Mouse (Mus musculus): ENCODE measurements around the gene Med19. TPM values are rescaled to one million over a fixed set of nuclear protein-coding genes. Genes with fewer than 3 reads are reported as not detected.

The Med19 gene
- polyA plus RNA-seq, 1 experiment = 20.4 TPM

- TF ChIP-seq POLR2A (IDR thresholded peaks at IDR 0.05; ENCODE audit: borderline replicate concordance, low read depth, low read length) (no peak), CTCF (IDR thresholded peaks at IDR 0.05; ENCODE audit: low read depth, low read length) (no peak)
These were observed 11.8 kb downstream of the Med19 start for GRCm38 (mm10) chr2:84690050-84690449.

GRCm38 (mm10) chr2:84695007-84695695 is 16.9 kb downstream of the Med19 start:
- Histone ChIP-seq H3K4me1 (ENCODE audit: control insufficient read depth, insufficient read depth, low read length) (no peaks in the 10 kb centered on the region), H3K4me3 (ENCODE audit: insufficient read depth, low read length) (no peak overlapping the region), H3K27ac (ENCODE audit: insufficient read depth, low read depth, low read length) (no peak overlapping the region)
- TF ChIP-seq CTCF (IDR thresholded peaks at IDR 0.05; ENCODE audit: low read depth, low read length) (no peak), POLR2A (IDR thresholded peaks at IDR 0.05; ENCODE audit: borderline replicate concordance, low read depth, low read length) (no peak)

More at GRCm38 (mm10) chr2:84690050-84690449, 11.8 kb downstream of the Med19 start:
- Histone ChIP-seq H3K27ac (ENCODE audit: insufficient read depth, low read depth, low read length) (no peak overlapping the region), H3K4me3 (ENCODE audit: insufficient read depth, low read length) (no peak overlapping the region), H3K4me1 (ENCODE audit: control insufficient read depth, insufficient read depth, low read length) (no peaks in the 10 kb centered on the region)

GRCm38 (mm10) chr2:84703497-84703896 is 25.3 kb downstream of the Med19 start:
- H3K27ac ChIP-seq (ENCODE audit: insufficient read depth, low read depth, low read length) = no peak overlapping the region
- no peak for TF ChIP-seq CTCF (IDR thresholded peaks at IDR 0.05; ENCODE audit: low read depth, low read length)
- no peak for TF ChIP-seq POLR2A (IDR thresholded peaks at IDR 0.05; ENCODE audit: borderline replicate concordance, low read depth, low read length)
- H3K4me3 ChIP-seq (ENCODE audit: insufficient read depth, low read length) = no peak overlapping the region
- peaks cover 16% of the 10 kb centered on the region for H3K4me1 ChIP-seq (ENCODE audit: control insufficient read depth, insufficient read depth, low read length)

GRCm38 (mm10) chr2:84704329-84704728 is 26.1 kb downstream of the Med19 start:
- Histone ChIP-seq H3K27ac (ENCODE audit: insufficient read depth, low read depth, low read length) (no peak overlapping the region), H3K4me3 (ENCODE audit: insufficient read depth, low read length) (no peak overlapping the region), H3K4me1 (ENCODE audit: control insufficient read depth, insufficient read depth, low read length) (peaks cover 16% of the 10 kb centered on the region)
- TF ChIP-seq CTCF (IDR thresholded peaks at IDR 0.05; ENCODE audit: low read depth, low read length) (no peak), POLR2A (IDR thresholded peaks at IDR 0.05; ENCODE audit: borderline replicate concordance, low read depth, low read length) (no peak)

GRCm38 (mm10) chr2:84705295-84705694 is 27.1 kb downstream of the Med19 start:
- peaks cover 16% of the 10 kb centered on the region for H3K4me1 ChIP-seq (ENCODE audit: control insufficient read depth, insufficient read depth, low read length)
- TF ChIP-seq POLR2A (IDR thresholded peaks at IDR 0.05; ENCODE audit: borderline replicate concordance, low read depth, low read length) = no peak
- no peak for TF ChIP-seq CTCF (IDR thresholded peaks at IDR 0.05; ENCODE audit: low read depth, low read length)

GRCm38 (mm10) chr2:84707523-84707922 is 29.3 kb downstream of the Med19 start:
- no peak overlapping the region for H3K4me3 ChIP-seq (ENCODE audit: insufficient read depth, low read length)
- H3K27ac ChIP-seq (ENCODE audit: insufficient read depth, low read depth, low read length) = no peak overlapping the region
- H3K4me1 ChIP-seq (ENCODE audit: control insufficient read depth, insufficient read depth, low read length) = peaks cover 16% of the 10 kb centered on the region
- TF ChIP-seq POLR2A (IDR thresholded peaks at IDR 0.05; ENCODE audit: borderline replicate concordance, low read depth, low read length) = no peak
- no peak for TF ChIP-seq CTCF (IDR thresholded peaks at IDR 0.05; ENCODE audit: low read depth, low read length)

More at GRCm38 (mm10) chr2:84705295-84705694, 27.1 kb downstream of the Med19 start:
- Histone ChIP-seq H3K27ac (ENCODE audit: insufficient read depth, low read depth, low read length) (no peak overlapping the region), H3K4me3 (ENCODE audit: insufficient read depth, low read length) (no peak overlapping the region)

- Histone ChIP-seq H3K4me3 (ENCODE audit: insufficient read depth, low read length) (no peak overlapping the region), H3K4me1 (ENCODE audit: control insufficient read depth, insufficient read depth, low read length) (peaks cover 8% of the 10 kb centered on the region), H3K27ac (ENCODE audit: insufficient read depth, low read depth, low read length) (no peak overlapping the region)
- TF ChIP-seq CTCF (IDR thresholded peaks at IDR 0.05; ENCODE audit: low read depth, low read length) (no peak), POLR2A (IDR thresholded peaks at IDR 0.05; ENCODE audit: borderline replicate concordance, low read depth, low read length) (no peak)
These were observed 33.7 kb downstream of the Med19 start for GRCm38 (mm10) chr2:84711898-84712297.

GRCm38 (mm10) chr2:84714422-84714810 is 36.2 kb downstream of the Med19 start:
- no peak for TF ChIP-seq CTCF (IDR thresholded peaks at IDR 0.05; ENCODE audit: low read depth, low read length)
- no peak for TF ChIP-seq POLR2A (IDR thresholded peaks at IDR 0.05; ENCODE audit: borderline replicate concordance, low read depth, low read length)
- peak overlapping the region; percentile 84 for H3K4me3 ChIP-seq (ENCODE audit: insufficient read depth, low read length)
- H3K27ac ChIP-seq (ENCODE audit: insufficient read depth, low read depth, low read length) = peak overlapping the region; percentile 86

GRCm38 (mm10) chr2:84714811-84715561 is 36.8 kb downstream of the Med19 start, which contains the start of gene Zdhhc5:
Gene Zdhhc5 (minus strand): TSS chr2:84715180.
- H3K27ac ChIP-seq (ENCODE audit: insufficient read depth, low read depth, low read length) = peak within 1 kb of the TSS; percentile 86
- TF ChIP-seq POLR2A (IDR thresholded peaks at IDR 0.05; ENCODE audit: borderline replicate concordance, low read depth, low read length) = no peak
- TF ChIP-seq CTCF (IDR thresholded peaks at IDR 0.05; ENCODE audit: low read depth, low read length) = no peak
- H3K4me1 ChIP-seq (ENCODE audit: control insufficient read depth, insufficient read depth, low read length) = peaks cover 8% of the 10 kb centered on the region
- peak within 1 kb of the TSS; percentile 84 for H3K4me3 ChIP-seq (ENCODE audit: insufficient read depth, low read length)

More at GRCm38 (mm10) chr2:84714422-84714810, 36.2 kb downstream of the Med19 start:
- H3K4me1 ChIP-seq (ENCODE audit: control insufficient read depth, insufficient read depth, low read length) = peaks cover 8% of the 10 kb centered on the region
